Mouse (Mus musculus) thymus, adult 2 months (tissue): ENCODE measurements at regions not wholly inside any gene's neighbourhood (a gene's known extent, or its start where the extent isn't known, plus 50 kb on each side); places are given as distances from the start of the nearest gene placed in this dataset.

ENCODE experiments used
- CTCF ChIP-seq: fragments of 200-500 bp; IDR thresholded peaks from 2 replicates; pipeline ENCODE4 v1.5.1; 2012; ENCODE audit warnings: mild to moderate bottlenecking, control low read depth, low read length, moderate library complexity, borderline replicate concordance; ENCODE audit not compliant: control insufficient read depth, poor library complexity, insufficient read depth; ENCODE audit errors: extremely low read depth
- POLR2A ChIP-seq: fragments of 200-500 bp; IDR thresholded peaks from 2 replicates; pipeline ENCODE4 v1.6.1; 2012; ENCODE audit warnings: mild to moderate bottlenecking, low read length, control low read depth, moderate library complexity; ENCODE audit not compliant: control insufficient read depth, poor library complexity, insufficient read depth; ENCODE audit errors: extremely low read depth

GRCm38 (mm10) chr19:15158177-15158576 lies 560.3 kb upstream of the Tle4 start:
- TF ChIP-seq CTCF (no peak), POLR2A (no peak)
